Mouse (Mus musculus): ENCODE measurements around the gene Dyx1c1.

Dyx1c1 gene

GRCm38 (mm10) chr9:72974734-72975133 is 16.1 kb downstream of the Dyx1c1 start:
- no peak for DNase-seq

- no peak for DNase-seq
These were observed 16.7 kb downstream of the Dyx1c1 start for GRCm38 (mm10) chr9:72975242-72975641.

- DNase-seq: no peak
These were observed 24.5 kb downstream of the Dyx1c1 start for GRCm38 (mm10) chr9:72983066-72983465.

- DNase-seq: peak; percentile 96 to 99
These were observed 26.9 kb downstream of the Dyx1c1 start, which contains the start of the genes Ccpg1os and Ccpg1 for GRCm38 (mm10) chr9:72985250-72986220. Gene Ccpg1os, minus strand, starts transcription at chr9:72985382. Gene Ccpg1, plus strand, starts transcription at chr9:72985429.

GRCm38 (mm10) chr9:72987703-72988102 is 29.1 kb downstream of the Dyx1c1 start:
- no peak for DNase-seq

- no peak for DNase-seq
These were observed 30.1 kb downstream of the Dyx1c1 start for GRCm38 (mm10) chr9:72988706-72989105.

- DNase-seq: no peak
These were observed 32.8 kb downstream of the Dyx1c1 start for GRCm38 (mm10) chr9:72991420-72991819.

GRCm38 (mm10) chr9:72992576-72992975 is 34.0 kb downstream of the Dyx1c1 start:
- DNase-seq: no peak

- no peak for DNase-seq
These were observed 37.6 kb downstream of the Dyx1c1 start for GRCm38 (mm10) chr9:72996167-72996566.

- no peak for DNase-seq
These were observed 38.2 kb downstream of the Dyx1c1 start for GRCm38 (mm10) chr9:72996806-72997205.

GRCm38 (mm10) chr9:73000487-73000886 is 41.9 kb downstream of the Dyx1c1 start:
- no peak for DNase-seq

- DNase-seq: no peak
These were observed 42.9 kb downstream of the Dyx1c1 start for GRCm38 (mm10) chr9:73001314-73002011.

- no peak for DNase-seq
These were observed 43.6 kb downstream of the Dyx1c1 start for GRCm38 (mm10) chr9:73002177-73002576.

GRCm38 (mm10) chr9:73004076-73004475 is 45.5 kb downstream of the Dyx1c1 start:
- peak in 1 of 2 experiments; percentile 42 for DNase-seq

GRCm38 (mm10) chr9:73005106-73005505 is 46.5 kb downstream of the Dyx1c1 start:
- no peak for DNase-seq

GRCm38 (mm10) chr9:73006175-73006574 is 47.6 kb downstream of the Dyx1c1 start:
- DNase-seq: peak in 1 of 2 experiments; percentile 12

GRCm38 (mm10) chr9:73008384-73008783 is 49.8 kb downstream of the Dyx1c1 start:
- DNase-seq: no peak

GRCm38 (mm10) chr9:73012629-73013028 is 54.0 kb downstream of the Dyx1c1 start:
- DNase-seq: no peak

- no peak for DNase-seq
These were observed 56.1 kb downstream of the Dyx1c1 start for GRCm38 (mm10) chr9:73014724-73015123.

GRCm38 (mm10) chr9:73019841-73020240 is 61.3 kb downstream of the Dyx1c1 start:
- DNase-seq: peak; percentile 23 to 61

GRCm38 (mm10) chr9:73020566-73021097 is 62.0 kb downstream of the Dyx1c1 start:
- DNase-seq: no peak

Measured in lung, postnatal 4 days (tissue).